Mouse (Mus musculus) cerebellum, adult 2 months (tissue): ENCODE measurements around the gene Hist1h1d. TPM values are rescaled to one million over a fixed set of nuclear protein-coding genes. Genes with fewer than 3 reads are reported as not detected.

Experiments used
- DNase-seq, 2 experiments: peaks; one replicate each; pipeline ENCODE4 v3.0.0; 2021
- H3K27ac ChIP-seq: fragments of 200-500 bp; 2 replicates; pipeline ENCODE4 v1.5.1; 2012; ENCODE audit warnings: low read length, control low read depth, inconsistent platforms; ENCODE audit not compliant: insufficient read depth
- H3K27me3 ChIP-seq: fragments of 200-500 bp; 2 replicates; pipeline ENCODE4 v1.6.1; 2012; ENCODE audit warnings: inconsistent platforms, mild to moderate bottlenecking, low read length, moderate library complexity; ENCODE audit not compliant: control insufficient read depth, insufficient read depth
- H3K4me1 ChIP-seq: fragments of 200-500 bp; 2 replicates; pipeline ENCODE4 v1.6.1; 2011; ENCODE audit warnings: low read length; ENCODE audit not compliant: control insufficient read depth, insufficient read depth
- H3K4me3 ChIP-seq: fragments of 200-500 bp; replicated peaks from 2 replicates; pipeline ENCODE3; 2011; ENCODE audit warnings: mild to moderate bottlenecking, low read depth, low read length, control low read depth; ENCODE audit not compliant: insufficient read depth
- CTCF ChIP-seq: fragments of 200-500 bp; IDR thresholded peaks from 2 replicates; pipeline ENCODE4 v1.5.1; 2011; ENCODE audit warnings: low read depth, mild to moderate bottlenecking, control low read depth, low read length, moderate library complexity, borderline replicate concordance; ENCODE audit not compliant: insufficient read depth
- POLR2A ChIP-seq: fragments of 200-500 bp; IDR thresholded peaks from 2 replicates; pipeline ENCODE4 v1.6.1; 2011; ENCODE audit warnings: low read length, control low read depth, borderline replicate concordance; ENCODE audit not compliant: insufficient read depth
- WGBS: fragments of 180-500 bp; shearing (Covaris S2); methylation state at CpG from one replicate; pipeline ENCODE4 v1.1.7; 2018; 5-methylcytosine and 5-hydroxymethylcytosine counted together
- polyA plus RNA-seq: library from polyadenylated mRNA; depleted of rRNA; stranded (reverse); fragments of >200 nt; gene quantifications from 2 replicates; pipeline ENCODE4 v1.2.3, GENCODE M21; 2012

Hist1h1d gene
- polyA plus RNA-seq, 1 experiment, result 0.05 TPM

GRCm38 (mm10) chr13:23515826-23516620 lies 37.0 kb upstream of the Hist1h1d start:
- WGBS, result 56% methylated on average over 15 of the region's 15 CpGs
- Histone ChIP-seq H3K4me1 (no peaks in the 10 kb centered on the region), H3K4me3 (peak overlapping the region; percentile 38), H3K27ac (no peak overlapping the region), H3K27me3 (no peaks in the 10 kb centered on the region)
- no peak for TF ChIP-seq POLR2A
- TF ChIP-seq CTCF, result no peak
- no peak for DNase-seq

DNA sequence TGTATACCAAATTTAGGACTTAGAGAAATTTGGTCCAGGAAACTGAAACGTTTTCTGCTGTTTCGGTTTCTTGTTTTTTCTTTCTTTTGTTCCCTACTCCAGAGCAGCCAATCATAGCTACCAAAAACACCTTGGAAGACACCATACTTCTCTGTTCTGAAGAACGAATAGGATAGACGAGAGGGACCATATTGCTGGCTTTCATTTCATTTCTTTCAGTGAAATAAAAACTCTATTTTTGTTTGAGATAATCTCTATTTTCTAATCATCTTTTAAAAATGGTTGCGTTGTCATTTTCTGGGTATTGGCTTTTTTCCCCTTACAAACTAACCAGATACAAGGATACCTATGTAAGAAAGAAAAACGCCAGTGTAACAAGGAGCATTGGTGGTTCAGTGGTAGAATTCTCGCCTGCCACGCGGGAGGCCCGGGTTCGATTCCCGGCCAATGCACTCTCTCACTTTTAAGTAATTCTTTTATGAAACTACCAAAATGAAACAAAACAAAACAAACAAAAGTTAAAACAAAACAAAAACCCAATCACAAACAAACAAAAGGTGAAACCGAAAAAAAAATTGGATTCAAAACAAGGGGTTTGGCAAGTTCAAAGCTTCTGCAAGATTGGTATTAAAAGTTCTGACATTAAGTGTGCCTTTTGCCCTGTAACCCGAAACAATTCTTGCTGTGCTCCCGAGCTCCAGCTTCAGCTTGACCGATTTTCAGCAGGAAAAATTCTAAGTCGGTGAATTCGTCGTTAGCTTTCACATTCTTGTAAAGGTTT lies 36.0 kb upstream of the Hist1h1d start:
- TF ChIP-seq CTCF (no peak), POLR2A (no peak)
- WGBS, result under 1% methylated on average over 19 of the region's 19 CpGs
- H3K27ac ChIP-seq, result no peak overlapping the region
- DNase-seq, result peak; percentile 74 to 82
- H3K4me1 ChIP-seq, result no peaks in the 10 kb centered on the region
- H3K27me3 ChIP-seq, result no peaks in the 10 kb centered on the region
- peak overlapping the region; percentile 63 for H3K4me3 ChIP-seq

GRCm38 (mm10) chr13:23517603-23518294 lies 35.3 kb upstream of the Hist1h1d start:
- H3K27me3 ChIP-seq, result no peaks in the 10 kb centered on the region
- H3K4me3 ChIP-seq, result peak overlapping the region; percentile 63
- under 1% methylated on average over 27 of the region's 27 CpGs for WGBS
- no peak for TF ChIP-seq CTCF
- no peak for TF ChIP-seq POLR2A
- no peaks in the 10 kb centered on the region for H3K4me1 ChIP-seq
- H3K27ac ChIP-seq, result no peak overlapping the region
- peak; percentile 83 to 92 for DNase-seq

DNA sequence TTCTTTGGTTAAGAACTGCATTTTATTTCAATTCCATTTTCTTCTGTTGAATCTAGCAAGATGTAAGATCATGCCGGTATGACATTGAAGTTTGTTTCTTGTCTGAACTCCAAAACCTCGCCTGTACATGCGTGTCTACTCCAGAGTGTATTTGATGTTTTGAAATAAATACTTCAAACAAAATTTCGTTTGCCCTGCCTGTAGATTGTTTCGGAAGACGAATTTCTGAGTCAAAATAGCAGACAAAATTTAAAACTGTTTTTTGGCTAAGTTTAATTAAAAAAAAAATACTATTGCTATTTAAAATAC lies 34.8 kb upstream of the Hist1h1d start:
- Histone ChIP-seq H3K27me3 (no peaks in the 10 kb centered on the region), H3K4me3 (peak overlapping the region; percentile 48), H3K4me1 (no peaks in the 10 kb centered on the region), H3K27ac (no peak overlapping the region)
- WGBS, result under 1% methylated on average over 6 of the region's 6 CpGs
- TF ChIP-seq CTCF (no peak), POLR2A (no peak)
- DNase-seq, result no peak

GRCm38 (mm10) chr13:23518885-23519284 lies 34.2 kb upstream of the Hist1h1d start:
- DNase-seq, result peak; percentile 75 to 81
- Histone ChIP-seq H3K27ac (no peak overlapping the region), H3K4me3 (peak overlapping the region; percentile 18), H3K27me3 (no peaks in the 10 kb centered on the region), H3K4me1 (no peaks in the 10 kb centered on the region)
- 0% methylated on average over 6 of the region's 6 CpGs for WGBS
- TF ChIP-seq CTCF (no peak), POLR2A (no peak)

GRCm38 (mm10) chr13:23519416-23519815 lies 33.6 kb upstream of the Hist1h1d start:
- H3K4me1 ChIP-seq, result no peaks in the 10 kb centered on the region
- DNase-seq, result peak; percentile 76 to 79
- 2% methylated on average over 10 of the region's 10 CpGs for WGBS
- H3K4me3 ChIP-seq, result peak overlapping the region; percentile 42
- no peak overlapping the region for H3K27ac ChIP-seq
- TF ChIP-seq CTCF, result no peak
- no peak for TF ChIP-seq POLR2A
- no peaks in the 10 kb centered on the region for H3K27me3 ChIP-seq

GRCm38 (mm10) chr13:23521703-23522102 lies 31.4 kb upstream of the Hist1h1d start:
- Histone ChIP-seq H3K4me3 (no peak overlapping the region), H3K27me3 (no peaks in the 10 kb centered on the region), H3K4me1 (no peaks in the 10 kb centered on the region), H3K27ac (no peak overlapping the region)
- peak; percentile 73 to 77 for DNase-seq
- WGBS, result 5% methylated on average over 14 of the region's 14 CpGs
- no peak for TF ChIP-seq CTCF
- TF ChIP-seq POLR2A, result no peak
